Mouse (Mus musculus) skeletal muscle tissue, adult 2 months (tissue): ENCODE results near the gene Pex26.

Experiments used
- DNase-seq: peaks from one replicate; pipeline ENCODE4 v3.0.0-alpha.2; 2012; ENCODE audit warnings: low read depth, low spot score

Gene Pex26

GRCm38 (mm10) chr6:121236386-121236785, 52.9 kb downstream of the Pex26 start:
- no peak for DNase-seq

DNA sequence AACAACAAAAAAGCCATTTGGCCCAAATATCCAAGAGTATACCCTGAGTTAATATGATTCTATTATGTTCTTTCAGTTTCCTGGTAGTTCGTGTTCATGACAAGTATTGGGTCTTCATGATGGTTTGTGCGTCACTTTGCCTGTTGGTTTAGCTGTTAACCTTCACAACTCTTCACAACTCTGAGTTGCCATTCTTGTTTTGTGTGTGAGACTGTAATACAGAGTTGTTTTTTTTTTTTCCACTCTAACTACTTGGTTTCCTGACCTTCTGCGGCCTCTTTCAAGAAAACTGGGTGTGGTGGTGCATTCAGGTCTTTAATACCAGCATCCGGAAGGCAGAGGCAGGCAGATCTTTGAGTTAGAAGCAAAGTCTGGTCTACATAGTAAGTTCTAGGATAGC, 54.7 kb downstream of the Pex26 start:
- DNase-seq = no peak

GRCm38 (mm10) chr6:121241780-121242179, 58.3 kb downstream of the Pex26 start:
- no peak for DNase-seq

GRCm38 (mm10) chr6:121243161-121243560, 59.7 kb downstream of the Pex26 start:
- no peak for DNase-seq

DNA sequence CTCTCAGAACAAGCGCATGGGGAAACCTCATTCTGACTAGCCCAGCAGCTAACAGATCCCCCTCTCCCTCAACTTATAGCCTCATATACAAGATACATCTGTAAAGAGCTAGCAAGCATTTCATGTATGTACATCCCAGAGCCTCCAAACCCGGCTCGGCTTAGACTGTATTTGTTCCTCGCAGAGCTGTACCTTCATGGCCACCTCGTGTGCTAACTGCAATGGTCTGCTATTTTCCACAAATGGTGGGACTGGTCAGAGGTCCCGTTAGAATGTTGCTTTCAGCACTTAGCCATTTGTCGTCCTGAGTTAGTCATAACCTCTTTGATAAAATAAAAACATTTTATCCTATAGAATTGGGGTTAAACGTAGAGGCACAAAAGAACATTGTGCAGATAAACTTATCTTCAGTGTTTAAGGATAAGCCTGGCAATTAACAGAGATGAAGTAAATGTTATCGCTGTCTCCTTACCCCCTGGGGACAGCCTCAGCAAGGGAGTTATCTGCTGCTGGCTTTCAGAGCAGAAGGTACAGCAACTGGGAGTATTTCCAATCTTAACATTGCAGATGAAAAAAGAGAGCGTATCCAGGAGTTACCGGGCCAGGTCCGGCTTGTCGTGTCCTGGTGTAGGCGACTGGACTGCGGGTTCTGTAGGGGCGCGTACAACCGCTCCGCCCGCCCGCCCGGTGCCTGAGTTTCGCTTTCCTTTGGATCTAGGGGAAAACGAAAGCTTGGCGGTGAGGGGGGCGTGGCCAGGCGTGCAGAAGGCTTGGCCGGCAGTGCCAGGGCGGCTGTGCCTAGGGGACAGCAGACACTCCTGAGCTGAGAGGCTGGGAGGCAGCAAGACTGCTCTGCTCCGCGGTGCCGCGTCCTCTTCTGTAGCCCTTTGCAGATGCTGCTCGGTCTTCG, 61.9 kb downstream of the Pex26 start, which contains the start of gene Usp18:
Gene Usp18, plus strand, starts transcription at position 780 of the 910 bp plus-strand sequence.
- DNase-seq = peak; percentile 88

GRCm38 (mm10) chr6:121246037-121246361, 62.5 kb downstream of the Pex26 start:
- no peak for DNase-seq
